In genomic region chr1:132140171-132140570, GRCm38 (mm10) we compare ENCODE assay signal across 9 mouse cellular contexts. TPM values are rescaled to one million over a fixed set of nuclear protein-coding genes. Genes with fewer than 3 reads are reported as not detected.
A peak's percentile ranks its signal among the peaks of the same experiment; 100 is the strongest.
DNase-seq lines count a peak whose midpoint lies in the region; ATAC-seq and TF ChIP-seq lines count a peak whose summit lies in the region.
"Had no signal": no experiment of that assay in that cellular context is flagged by ENCODE, and none has a peak within 500 bp of the region (broad histone marks: within the 10 kb centered on the region; RNA-seq: fewer than 3 reads in every experiment).

No protein-coding gene starts in this region.

- H3K4me3 ChIP-seq in neural tube, embryonic 15.5 days (replicated peaks) = no peak overlapping the region
- H3K4me3 ChIP-seq in embryonic facial prominence, embryonic 12.5 days = no peak overlapping the region
- no peak overlapping the region for H3K4me3 ChIP-seq in liver, embryonic 13.5 days (replicated peaks)
- peak overlapping the region; percentile 37; the same call in 1 of the 2 replicates for H3K4me3 ChIP-seq in testis, adult 2 months (ENCODE audit: control insufficient read depth, low read depth, low read length)

- H3K9me3 ChIP-seq in neural tube, embryonic 15.5 days (replicated peaks) = no peaks in the 10 kb centered on the region
- no peaks in the 10 kb centered on the region for H3K9me3 ChIP-seq in embryonic facial prominence, embryonic 12.5 days
- H3K9me3 ChIP-seq in liver, embryonic 13.5 days (replicated peaks) = no peaks in the 10 kb centered on the region
- H3K9me3 ChIP-seq: limb, embryonic 15.5 days had no signal

- H3K36me3 ChIP-seq in neural tube, embryonic 15.5 days = no peaks in the 10 kb centered on the region
- H3K36me3 ChIP-seq in embryonic facial prominence, embryonic 12.5 days = no peaks in the 10 kb centered on the region
- no peaks in the 10 kb centered on the region for H3K36me3 ChIP-seq in liver, embryonic 13.5 days
- no peaks in the 10 kb centered on the region for H3K36me3 ChIP-seq in testis, adult 2 months (ENCODE audit: control insufficient read depth, insufficient read depth, low read length)
- H3K36me3 ChIP-seq: limb, embryonic 15.5 days had no signal

- no peak for TF ChIP-seq POLR2A in testis, adult 2 months (IDR thresholded peaks at IDR 0.05; ENCODE audit: control insufficient read depth, low read depth, low read length)

- no peak for ATAC-seq in neural tube, embryonic 15.5 days (ENCODE audit: low FRiP score)
- no peak for ATAC-seq in embryonic facial prominence, embryonic 12.5 days (ENCODE audit: insufficient number of reproducible peaks, insufficient read depth, low FRiP score, low TSS enrichment)
- no peak for ATAC-seq in liver, embryonic 13.5 days (ENCODE audit: low read depth)

- TF ChIP-seq CTCF in testis, adult 2 months (IDR thresholded peaks at IDR 0.05; ENCODE audit: control insufficient read depth, insufficient read depth, insufficient replicate concordance, low read depth, low read length) = peak; percentile 35; the same call in 1 of the 2 replicates

- H3K4me2 ChIP-seq in neural tube, embryonic 15.5 days = no peak overlapping the region
- H3K4me2 ChIP-seq in embryonic facial prominence, embryonic 12.5 days (replicated peaks) = peak overlapping the region; percentile 91; the same call in 1 of the 2 replicates
- H3K4me2 ChIP-seq in liver, embryonic 13.5 days = no peak overlapping the region

- 67% methylated on average over 10 of the region's 10 CpGs for WGBS in neural tube, embryonic 15.5 days
- 61% methylated on average over 10 of the region's 10 CpGs for WGBS in embryonic facial prominence, embryonic 12.5 days
- 46% methylated on average over 10 of the region's 10 CpGs for WGBS in liver, embryonic 13.5 days (ENCODE audit: insufficient replicate concordance)

- H3K9ac ChIP-seq in neural tube, embryonic 15.5 days (replicated peaks) = no peak overlapping the region
- no peak overlapping the region for H3K9ac ChIP-seq in embryonic facial prominence, embryonic 12.5 days
- no peak overlapping the region for H3K9ac ChIP-seq in liver, embryonic 13.5 days

- no peak overlapping the region for H3K27ac ChIP-seq in neural tube, embryonic 15.5 days (replicated peaks)
- H3K27ac ChIP-seq in embryonic facial prominence, embryonic 12.5 days = no peak overlapping the region
- no peak overlapping the region for H3K27ac ChIP-seq in liver, embryonic 13.5 days
- no peak overlapping the region for H3K27ac ChIP-seq in testis, adult 2 months (ENCODE audit: control insufficient read depth, insufficient read depth, low read depth, low read length)
- H3K27ac ChIP-seq: limb, embryonic 15.5 days had no signal

- peaks cover 19% of the 10 kb centered on the region for H3K27me3 ChIP-seq in neural tube, embryonic 15.5 days (replicated peaks)
- H3K27me3 ChIP-seq in embryonic facial prominence, embryonic 12.5 days = peaks cover 25% of the 10 kb centered on the region
- peaks cover 33% of the 10 kb centered on the region for H3K27me3 ChIP-seq in liver, embryonic 13.5 days
- H3K27me3 ChIP-seq in testis, adult 2 months (ENCODE audit: control insufficient read depth, insufficient read depth, low read length) = no peaks in the 10 kb centered on the region

- peaks cover 28% of the 10 kb centered on the region for H3K4me1 ChIP-seq in neural tube, embryonic 15.5 days
- H3K4me1 ChIP-seq in embryonic facial prominence, embryonic 12.5 days = peaks cover 14% of the 10 kb centered on the region; the same call in 1 of the 2 replicates
- H3K4me1 ChIP-seq in liver, embryonic 13.5 days (replicated peaks) = peaks cover 38% of the 10 kb centered on the region
- H3K4me1 ChIP-seq in testis, adult 2 months (ENCODE audit: control insufficient read depth, insufficient read depth, low read length) = peaks cover 7% of the 10 kb centered on the region

- DNase-seq in cerebellum, adult 8-10 months = peak; percentile 50
- DNase-seq in cerebellum, postnatal 4 days (ENCODE audit: low spot score in 2 of 2) = no peak
- peak; percentile 55 for DNase-seq in neural tube, embryonic 10.5 days (ENCODE audit: extremely low spot score, low spot score)
- peak; percentile 24 for DNase-seq in liver, embryonic 13.5 days
- no peak for DNase-seq in ovary, postnatal 14 days (ENCODE audit: low spot score)

RNA-seq across cellular contexts. Expression of gene Cdk18, which starts 0.7 kb away (rescaled TPM):
- 0.68 and 1.6 TPM in 2 replicates for polyA plus RNA-seq in neural tube, embryonic 15.5 days (2015; fragmentation: Nextera tagmentation; extraction: Ambion mirVana)
- polyA plus RNA-seq in embryonic facial prominence, embryonic 12.5 days (2016; fragmentation: Nextera tagmentation; extraction: Ambion mirVana) = 2.9 and 3.3 TPM in 2 replicates
- polyA plus RNA-seq in liver, embryonic 13.5 days (2015; fragmentation: Nextera tagmentation; extraction: Ambion mirVana) = 1.1 and 1.4 TPM in 2 replicates
- 24.9 and 27.1 TPM in 2 replicates for polyA plus RNA-seq in testis, adult 2 months (2012; rRNA removed)

RNA-seq across cellular contexts. Expression of gene Lemd1, which starts 51.1 kb away (rescaled TPM):
- polyA plus RNA-seq in neural tube, embryonic 15.5 days (2015; fragmentation: Nextera tagmentation; extraction: Ambion mirVana) = 16.9 and 17.6 TPM in 2 replicates
- 1.5 and 2.0 TPM in 2 replicates for polyA plus RNA-seq in embryonic facial prominence, embryonic 12.5 days (2016; fragmentation: Nextera tagmentation; extraction: Ambion mirVana)
- polyA plus RNA-seq in liver, embryonic 13.5 days (2015; fragmentation: Nextera tagmentation; extraction: Ambion mirVana) = not detected in 2 replicates
- 162 and 173 TPM in 2 replicates for polyA plus RNA-seq in testis, adult 2 months (2012; rRNA removed)

RNA-seq across cellular contexts. Expression of gene AC124108.1, which starts 51.1 kb away (rescaled TPM):
- polyA plus RNA-seq in neural tube, embryonic 15.5 days (2015; fragmentation: Nextera tagmentation; extraction: Ambion mirVana) = 1.4 and 1.6 TPM in 2 replicates
- 0.43 and 0.75 TPM in 2 replicates for polyA plus RNA-seq in embryonic facial prominence, embryonic 12.5 days (2016; fragmentation: Nextera tagmentation; extraction: Ambion mirVana)
- polyA plus RNA-seq in liver, embryonic 13.5 days (2015; fragmentation: Nextera tagmentation; extraction: Ambion mirVana) = not detected in 2 replicates
- polyA plus RNA-seq in testis, adult 2 months (2012; rRNA removed) = 0.07 and 0.14 TPM in 2 replicates

Comparison
In these comparisons a context has a peak if more than half of its experiments do, and no peak if none do; other contexts are left out.
1. DNase-seq: peak in cerebellum, adult 8-10 months (single experiment), neural tube, embryonic 10.5 days (single experiment) and liver, embryonic 13.5 days (single experiment); none in cerebellum, postnatal 4 days (0 of 2) and ovary, postnatal 14 days (single experiment).